Mouse (Mus musculus): ENCODE results near the gene Nrg4. TPM values are rescaled to one million over a fixed set of nuclear protein-coding genes. Genes with fewer than 3 reads are reported as not detected.
A peak's percentile ranks its signal among the peaks of the same experiment; 100 is the strongest.

The Nrg4 gene
- total RNA-seq (2014; rRNA removed) (0.94 TPM in 1 of 2 replicates, not detected in the other), polyA plus RNA-seq (2015; fragmentation: Nextera tagmentation; extraction: Ambion mirVana) (1.3 and 1.8 TPM in 2 replicates)

GRCm38 (mm10) chr9:55326515-55327233, at the start of gene Nrg4, which contains the start of gene Tmem266:
Gene Nrg4 (minus strand): TSS chr9:55326844.
Gene Tmem266 (plus strand): TSS chr9:55326913.
- ATAC-seq (ENCODE audit: low FRiP score) (peak; percentile 87), DNase-seq (ENCODE audit: low spot score) (peak; percentile 89)
- Histone ChIP-seq H3K36me3 (ENCODE audit: insufficient read depth, low read length) (no peaks in the 10 kb centered on the region), H3K4me1 (ENCODE audit: insufficient read depth, low read length) (no peaks in the 10 kb centered on the region; the same call in 1 of the 2 replicates), H3K27ac (ENCODE audit: low read depth, low read length) (peak within 1 kb of the TSS; percentile 84), H3K27me3 (ENCODE audit: insufficient read depth, low read length) (0 out of 2 replicates have a peak, but pooled peaks cover 6% of the 10 kb centered on the region), H3K4me2 (ENCODE audit: low read depth, low read length, poor library complexity, severe bottlenecking) (peak within 1 kb of the TSS; percentile 74), H3K9ac (replicated peaks; ENCODE audit: low read length, poor library complexity, severe bottlenecking) (peak within 1 kb of the TSS; percentile 82), H3K4me3 (ENCODE audit: low read depth, low read length) (peak within 1 kb of the TSS; percentile 78), H3K9me3 (ENCODE audit: low read length) (no peaks in the 10 kb centered on the region)
- no peak; the same call in 1 of the 2 replicates for TF ChIP-seq CTCF (IDR thresholded peaks at IDR 0.05)
- WGBS = 0% methylated on average over 36 of the region's 82 CpGs

GRCm38 (mm10) chr9:55371908-55372307, 45.3 kb upstream of the Nrg4 start:
- Histone ChIP-seq H3K4me2 (ENCODE audit: low read depth, low read length, poor library complexity, severe bottlenecking) (no peak overlapping the region), H3K27ac (ENCODE audit: low read depth, low read length) (no peak overlapping the region), H3K4me1 (ENCODE audit: insufficient read depth, low read length) (no peaks in the 10 kb centered on the region), H3K4me3 (ENCODE audit: low read depth, low read length) (no peak overlapping the region), H3K9me3 (ENCODE audit: low read length) (no peaks in the 10 kb centered on the region), H3K9ac (replicated peaks; ENCODE audit: low read length, poor library complexity, severe bottlenecking) (no peak overlapping the region), H3K36me3 (ENCODE audit: insufficient read depth, low read length) (no peaks in the 10 kb centered on the region), H3K27me3 (ENCODE audit: insufficient read depth, low read length) (no peaks in the 10 kb centered on the region)
- 80% methylated on average over 7 of the region's 7 CpGs for WGBS
- no peak for DNase-seq (ENCODE audit: low spot score)
- TF ChIP-seq CTCF (IDR thresholded peaks at IDR 0.05) = no peak
- no peak for ATAC-seq (ENCODE audit: low FRiP score)

GRCm38 (mm10) chr9:55368011-55368410, 41.4 kb upstream of the Nrg4 start:
- Histone ChIP-seq H3K27me3 (ENCODE audit: insufficient read depth, low read length) (no peaks in the 10 kb centered on the region), H3K9ac (replicated peaks; ENCODE audit: low read length, poor library complexity, severe bottlenecking) (no peak overlapping the region), H3K9me3 (ENCODE audit: low read length) (no peaks in the 10 kb centered on the region), H3K4me1 (ENCODE audit: insufficient read depth, low read length) (no peaks in the 10 kb centered on the region), H3K4me3 (ENCODE audit: low read depth, low read length) (no peak overlapping the region), H3K4me2 (ENCODE audit: low read depth, low read length, poor library complexity, severe bottlenecking) (no peak overlapping the region), H3K36me3 (ENCODE audit: insufficient read depth, low read length) (no peaks in the 10 kb centered on the region), H3K27ac (ENCODE audit: low read depth, low read length) (no peak overlapping the region)
- no peak for DNase-seq (ENCODE audit: low spot score)
- TF ChIP-seq CTCF (IDR thresholded peaks at IDR 0.05) = no peak
- 63% methylated on average over 3 of the region's 3 CpGs for WGBS
- no peak for ATAC-seq (ENCODE audit: low FRiP score)

DNA sequence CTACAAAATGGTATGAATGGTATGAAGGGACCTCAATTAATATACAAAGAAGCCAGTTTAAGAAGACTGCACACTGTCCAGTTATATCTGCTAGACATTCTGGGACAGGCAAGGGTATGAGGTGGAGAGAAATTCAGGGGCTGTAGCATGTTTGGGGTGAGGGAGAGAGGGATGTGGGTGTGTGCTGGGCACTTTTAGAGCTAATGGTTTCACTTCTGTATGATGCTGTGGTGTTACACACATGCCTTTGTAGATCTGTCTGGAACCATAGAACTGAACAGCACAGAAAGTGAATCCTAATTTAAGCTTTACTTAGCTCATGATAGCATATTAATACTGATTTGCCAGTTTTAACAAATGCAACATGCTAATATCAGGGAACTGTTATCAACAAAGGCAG, 37.1 kb upstream of the Nrg4 start:
- ATAC-seq (ENCODE audit: low FRiP score) = no peak
- no peak for TF ChIP-seq CTCF (IDR thresholded peaks at IDR 0.05)

GRCm38 (mm10) chr9:55361969-55362368, 35.3 kb upstream of the Nrg4 start:
- no peak for TF ChIP-seq CTCF (IDR thresholded peaks at IDR 0.05)

More for the DNA sequence above, 37.1 kb upstream of the Nrg4 start:
- no peaks in the 10 kb centered on the region for H3K36me3 ChIP-seq (ENCODE audit: insufficient read depth, low read length)
- no peaks in the 10 kb centered on the region for H3K9me3 ChIP-seq (ENCODE audit: low read length)
- H3K4me3 ChIP-seq (ENCODE audit: low read depth, low read length) = no peak overlapping the region
- H3K9ac ChIP-seq (replicated peaks; ENCODE audit: low read length, poor library complexity, severe bottlenecking) = no peak overlapping the region
- no peaks in the 10 kb centered on the region for H3K27me3 ChIP-seq (ENCODE audit: insufficient read depth, low read length)
- DNase-seq (ENCODE audit: low spot score) = no peak
- H3K4me1 ChIP-seq (ENCODE audit: insufficient read depth, low read length) = no peaks in the 10 kb centered on the region
- H3K4me2 ChIP-seq (ENCODE audit: low read depth, low read length, poor library complexity, severe bottlenecking) = no peak overlapping the region
- no peak overlapping the region for H3K27ac ChIP-seq (ENCODE audit: low read depth, low read length)

DNA sequence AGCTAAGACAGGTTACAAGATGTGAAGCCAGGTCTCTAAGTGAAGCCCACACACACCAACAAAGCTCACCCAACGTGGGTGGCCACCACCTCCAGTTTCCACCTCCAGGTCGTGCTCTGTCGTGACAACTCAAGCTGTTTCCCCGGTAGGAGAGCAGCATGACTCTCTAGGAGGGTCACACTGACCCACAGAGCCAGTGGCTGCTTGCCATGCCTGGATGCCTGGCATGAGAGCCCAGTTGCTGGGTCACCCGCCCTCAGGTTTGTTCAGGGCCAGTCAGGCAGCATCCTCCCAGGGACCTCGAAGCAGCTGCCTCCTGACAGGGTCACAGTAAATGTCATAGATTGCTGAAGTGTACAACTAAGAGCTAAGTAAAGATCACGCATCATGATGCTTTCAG, 34.2 kb upstream of the Nrg4 start:
- Histone ChIP-seq H3K4me1 (ENCODE audit: insufficient read depth, low read length) (no peaks in the 10 kb centered on the region), H3K9me3 (ENCODE audit: low read length) (no peaks in the 10 kb centered on the region), H3K4me2 (ENCODE audit: low read depth, low read length, poor library complexity, severe bottlenecking) (no peak overlapping the region), H3K9ac (replicated peaks; ENCODE audit: low read length, poor library complexity, severe bottlenecking) (no peak overlapping the region), H3K27ac (ENCODE audit: low read depth, low read length) (no peak overlapping the region), H3K27me3 (ENCODE audit: insufficient read depth, low read length) (no peaks in the 10 kb centered on the region), H3K4me3 (ENCODE audit: low read depth, low read length) (no peak overlapping the region), H3K36me3 (ENCODE audit: insufficient read depth, low read length) (no peaks in the 10 kb centered on the region)
- ATAC-seq (ENCODE audit: low FRiP score) (no peak), DNase-seq (ENCODE audit: low spot score) (no peak)
- no peak for TF ChIP-seq CTCF (IDR thresholded peaks at IDR 0.05)
- 58% methylated on average over 7 of the region's 7 CpGs for WGBS

More at GRCm38 (mm10) chr9:55361969-55362368, 35.3 kb upstream of the Nrg4 start:
- 83% methylated on average over 5 of the region's 5 CpGs for WGBS
- no peak overlapping the region for H3K4me2 ChIP-seq (ENCODE audit: low read depth, low read length, poor library complexity, severe bottlenecking)
- DNase-seq (ENCODE audit: low spot score) (no peak), ATAC-seq (ENCODE audit: low FRiP score) (no peak)
- no peak overlapping the region for H3K27ac ChIP-seq (ENCODE audit: low read depth, low read length)
- H3K9ac ChIP-seq (replicated peaks; ENCODE audit: low read length, poor library complexity, severe bottlenecking) = no peak overlapping the region
- no peaks in the 10 kb centered on the region for H3K4me1 ChIP-seq (ENCODE audit: insufficient read depth, low read length)
- H3K4me3 ChIP-seq (ENCODE audit: low read depth, low read length) = no peak overlapping the region
- no peaks in the 10 kb centered on the region for H3K36me3 ChIP-seq (ENCODE audit: insufficient read depth, low read length)
- H3K9me3 ChIP-seq (ENCODE audit: low read length) = no peaks in the 10 kb centered on the region
- no peaks in the 10 kb centered on the region for H3K27me3 ChIP-seq (ENCODE audit: insufficient read depth, low read length)

Measured in midbrain, postnatal 0 days (tissue).